In genomic region chr8:111079861-111080271, GRCm38 (mm10) we compare ENCODE assay signal across 10 mouse cellular contexts. TPM values are rescaled to one million over a fixed set of nuclear protein-coding genes. Genes with fewer than 3 reads are reported as not detected.
DNase-seq lines count a peak whose midpoint lies in the region; ATAC-seq and TF ChIP-seq lines count a peak whose summit lies in the region.
"Had no signal": no experiment of that assay in that cellular context is flagged by ENCODE, and none has a peak within 500 bp of the region (broad histone marks: within the 10 kb centered on the region; RNA-seq: fewer than 3 reads in every experiment).

No protein-coding gene starts in this region.

- no peak overlapping the region for H3K27ac ChIP-seq in midbrain, embryonic 12.5 days (replicated peaks)
- no peak overlapping the region for H3K27ac ChIP-seq in midbrain, embryonic 13.5 days
- peak overlapping the region; percentile 86 for H3K27ac ChIP-seq in kidney, embryonic 14.5 days (ENCODE audit: low read depth, low read length)
- no peak overlapping the region for H3K27ac ChIP-seq in stomach, postnatal 0 days (replicated peaks)
- H3K27ac ChIP-seq: heart, embryonic 10.5 days had no signal

- H3K9me3 ChIP-seq in midbrain, embryonic 12.5 days: no peaks in the 10 kb centered on the region
- no peaks in the 10 kb centered on the region for H3K9me3 ChIP-seq in midbrain, embryonic 13.5 days
- H3K9me3 ChIP-seq in kidney, embryonic 14.5 days (ENCODE audit: control insufficient read depth, low read length): no peaks in the 10 kb centered on the region
- H3K9me3 ChIP-seq in stomach, postnatal 0 days (ENCODE audit: control insufficient read depth, low read length): no peaks in the 10 kb centered on the region
- H3K9me3 ChIP-seq: heart, embryonic 10.5 days had no signal

- no peak overlapping the region for H3K4me3 ChIP-seq in midbrain, embryonic 12.5 days
- no peak overlapping the region for H3K4me3 ChIP-seq in midbrain, embryonic 13.5 days (replicated peaks)
- H3K4me3 ChIP-seq in kidney, embryonic 14.5 days (ENCODE audit: low read length): peak overlapping the region; percentile 32; the same call in 1 of the 2 replicates
- no peak overlapping the region for H3K4me3 ChIP-seq in stomach, postnatal 0 days (ENCODE audit: low read depth, low read length)
- H3K4me3 ChIP-seq: heart, embryonic 10.5 days had no signal

- no peaks in the 10 kb centered on the region for H3K36me3 ChIP-seq in midbrain, embryonic 12.5 days
- H3K36me3 ChIP-seq in midbrain, embryonic 13.5 days: no peaks in the 10 kb centered on the region
- no peaks in the 10 kb centered on the region for H3K36me3 ChIP-seq in kidney, embryonic 14.5 days (ENCODE audit: control insufficient read depth, insufficient read depth, low read length)
- no peaks in the 10 kb centered on the region for H3K36me3 ChIP-seq in stomach, postnatal 0 days (ENCODE audit: control insufficient read depth, insufficient read depth, low read length)
- H3K36me3 ChIP-seq: heart, embryonic 10.5 days had no signal

- no peak for ATAC-seq in midbrain, embryonic 12.5 days (ENCODE audit: low FRiP score, low read depth)
- ATAC-seq in midbrain, embryonic 13.5 days: no peak
- ATAC-seq in kidney, embryonic 14.5 days (ENCODE audit: low FRiP score, low TSS enrichment): peak; percentile 78
- ATAC-seq in stomach, postnatal 0 days (ENCODE audit: low FRiP score, low TSS enrichment): 0 out of 2 replicates have a peak, but pooled peaks have one; percentile 26
- no peak for ATAC-seq in granulocyte monocyte progenitor cell, adult 5-6 weeks (replicated peaks; ENCODE audit: poor library complexity, severe bottlenecking)

- H3K4me1 ChIP-seq in midbrain, embryonic 12.5 days: peaks cover 14% of the 10 kb centered on the region
- H3K4me1 ChIP-seq in midbrain, embryonic 13.5 days (replicated peaks): peaks cover 13% of the 10 kb centered on the region
- peaks cover 15% of the 10 kb centered on the region for H3K4me1 ChIP-seq in kidney, embryonic 14.5 days (ENCODE audit: control insufficient read depth, insufficient read depth, low read length)
- H3K4me1 ChIP-seq in stomach, postnatal 0 days (replicated peaks; ENCODE audit: control insufficient read depth, insufficient read depth): no peaks in the 10 kb centered on the region

- H3K27me3 ChIP-seq in midbrain, embryonic 12.5 days: no peaks in the 10 kb centered on the region
- H3K27me3 ChIP-seq in midbrain, embryonic 13.5 days: no peaks in the 10 kb centered on the region
- no peaks in the 10 kb centered on the region for H3K27me3 ChIP-seq in kidney, embryonic 14.5 days (ENCODE audit: control insufficient read depth, insufficient read depth, low read length)
- no peaks in the 10 kb centered on the region for H3K27me3 ChIP-seq in stomach, postnatal 0 days (ENCODE audit: control insufficient read depth, insufficient read depth, low read length)

- no peak overlapping the region for H3K4me2 ChIP-seq in midbrain, embryonic 12.5 days (replicated peaks)
- no peak overlapping the region for H3K4me2 ChIP-seq in midbrain, embryonic 13.5 days (replicated peaks)
- H3K4me2 ChIP-seq in kidney, embryonic 14.5 days (replicated peaks; ENCODE audit: low read depth, low read length): peak overlapping the region; percentile 42
- no peak overlapping the region for H3K4me2 ChIP-seq in stomach, postnatal 0 days (replicated peaks; ENCODE audit: low read depth)

- TF ChIP-seq EP300 in stomach, postnatal 0 days (optimal IDR thresholded peaks at IDR 0.05): no peak

- H3K9ac ChIP-seq in midbrain, embryonic 12.5 days (replicated peaks): 0 out of 2 replicates have a peak overlapping the region, but pooled peaks have one; percentile 11
- no peak overlapping the region for H3K9ac ChIP-seq in midbrain, embryonic 13.5 days (replicated peaks)
- 0 out of 2 replicates have a peak overlapping the region, but pooled peaks have one; percentile 55 for H3K9ac ChIP-seq in kidney, embryonic 14.5 days (ENCODE audit: low read depth, low read length)
- no peak overlapping the region for H3K9ac ChIP-seq in stomach, postnatal 0 days (ENCODE audit: low read length)

- TF ChIP-seq CTCF in stomach, postnatal 0 days (IDR thresholded peaks at IDR 0.05; ENCODE audit: low read depth): peak; percentile 75

- 23% methylated on average over 6 of the region's 6 CpGs for WGBS in midbrain, embryonic 12.5 days
- WGBS in midbrain, embryonic 13.5 days: 33% methylated on average over 6 of the region's 6 CpGs
- 12% methylated on average over 6 of the region's 6 CpGs for WGBS in kidney, embryonic 14.5 days
- 30% methylated on average over 6 of the region's 6 CpGs for WGBS in stomach, postnatal 0 days

- DNase-seq in adrenal gland, adult 2 months: peak; percentile 55
- DNase-seq in adrenal gland, adult 8-10 months: no peak
- peak; percentile 47 for DNase-seq in stomach, postnatal 0 days (ENCODE audit: low spot score)
- no peak for DNase-seq in layer of hippocampus, postnatal 14 days (ENCODE audit: low spot score in 2 of 2)
- DNase-seq: right cerebral cortex, adult 18-20 months had no signal

RNA-seq across cellular contexts. Expression of gene Clec18a, which starts 12.4 kb away (rescaled TPM):
- total RNA-seq in adrenal gland, adult 2 months (2021): under 1 TPM in 1 of 2 experiments, not detected in 1; 0.14 TPM
- 0.04 and 0.11 TPM in 2 replicates for polyA plus RNA-seq in adrenal gland, adult 2 months (2012; rRNA removed)
- not detected for total RNA-seq in adrenal gland, adult 8-10 months (2022)
- polyA plus RNA-seq in midbrain, embryonic 12.5 days (2016; fragmentation: Nextera tagmentation; extraction: Ambion mirVana): 0.56 and 0.63 TPM in 2 replicates
- polyA plus RNA-seq in midbrain, embryonic 13.5 days (2015; fragmentation: Nextera tagmentation; extraction: Ambion mirVana): 0.23 and 0.30 TPM in 2 replicates
- 51.6 and 59.0 TPM in 2 replicates for polyA plus RNA-seq in kidney, embryonic 14.5 days (2014; fragmentation: Nextera tagmentation; extraction: Ambion mirVana)
- not detected in 2 replicates for polyA plus RNA-seq in stomach, postnatal 0 days (2015; fragmentation: Nextera tagmentation; extraction: Ambion mirVana)
- not detected in 2 replicates for total RNA-seq in granulocyte monocyte progenitor cell, adult 5-6 weeks (2014; fragmentation: Nextera tagmentation)
- total RNA-seq in granulocyte monocyte progenitor cell, adult 5-6 weeks (2017): 0.13 TPM in 1 of 2 replicates, not detected in the other
- 1 to 10 TPM; 1.5 to 2.1 TPM for total RNA-seq in layer of hippocampus, postnatal 14 days (2021)
- polyA plus RNA-seq: heart, embryonic 10.5 days had no signal

RNA-seq across cellular contexts. Expression of gene Pdpr, which starts 14.6 kb away (rescaled TPM):
- 10 to 100 TPM; 34.7 to 37.1 TPM for total RNA-seq in adrenal gland, adult 2 months (2021)
- polyA plus RNA-seq in adrenal gland, adult 2 months (2012; rRNA removed): 17.4 and 19.1 TPM in 2 replicates
- total RNA-seq in adrenal gland, adult 8-10 months (2022): 10 to 100 TPM; 36.7 to 47.4 (median 43.6) TPM
- polyA plus RNA-seq in midbrain, embryonic 12.5 days (2016; fragmentation: Nextera tagmentation; extraction: Ambion mirVana): 14.7 TPM in 2 replicates
- 10.4 and 11.0 TPM in 2 replicates for polyA plus RNA-seq in midbrain, embryonic 13.5 days (2015; fragmentation: Nextera tagmentation; extraction: Ambion mirVana)
- polyA plus RNA-seq in kidney, embryonic 14.5 days (2014; fragmentation: Nextera tagmentation; extraction: Ambion mirVana): 3.9 and 8.6 TPM in 2 replicates
- polyA plus RNA-seq in stomach, postnatal 0 days (2015; fragmentation: Nextera tagmentation; extraction: Ambion mirVana): 4.9 and 5.8 TPM in 2 replicates
- 11.5 and 15.4 TPM in 2 replicates for total RNA-seq in granulocyte monocyte progenitor cell, adult 5-6 weeks (2014; fragmentation: Nextera tagmentation)
- total RNA-seq in granulocyte monocyte progenitor cell, adult 5-6 weeks (2017): 16.9 and 18.5 TPM in 2 replicates
- total RNA-seq in layer of hippocampus, postnatal 14 days (2021): 10 to 100 TPM; 26.9 to 30.3 TPM

RNA-seq across cellular contexts. Expression of gene Exosc6, which starts 23.7 kb away (rescaled TPM):
- not detected for total RNA-seq in adrenal gland, adult 2 months (2021)
- polyA plus RNA-seq in adrenal gland, adult 2 months (2012; rRNA removed): 43.3 and 51.4 TPM in 2 replicates
- not detected for total RNA-seq in adrenal gland, adult 8-10 months (2022)
- polyA plus RNA-seq in midbrain, embryonic 12.5 days (2016; fragmentation: Nextera tagmentation; extraction: Ambion mirVana): 0.60 TPM in 1 of 2 replicates, not detected in the other
- not detected in 2 replicates for polyA plus RNA-seq in midbrain, embryonic 13.5 days (2015; fragmentation: Nextera tagmentation; extraction: Ambion mirVana)
- 53.3 and 77.3 TPM in 2 replicates for polyA plus RNA-seq in kidney, embryonic 14.5 days (2014; fragmentation: Nextera tagmentation; extraction: Ambion mirVana)
- polyA plus RNA-seq in stomach, postnatal 0 days (2015; fragmentation: Nextera tagmentation; extraction: Ambion mirVana): 8.6 and 10.0 TPM in 2 replicates
- 11.5 and 12.5 TPM in 2 replicates for total RNA-seq in granulocyte monocyte progenitor cell, adult 5-6 weeks (2014; fragmentation: Nextera tagmentation)
- total RNA-seq in granulocyte monocyte progenitor cell, adult 5-6 weeks (2017): 31.8 and 32.7 TPM in 2 replicates
- not detected for total RNA-seq in layer of hippocampus, postnatal 14 days (2021)

RNA-seq across cellular contexts. Expression of gene Aars, which starts 46.9 kb away (rescaled TPM):
- 100 to 1,000 TPM; 112 to 155 TPM for total RNA-seq in adrenal gland, adult 2 months (2021)
- polyA plus RNA-seq in adrenal gland, adult 2 months (2012; rRNA removed): 31.8 and 37.4 TPM in 2 replicates
- total RNA-seq in adrenal gland, adult 8-10 months (2022): 100 to 1,000 TPM in 3 of 4 experiments, 10 to 100 TPM in 1; 97.1 to 142 (median 126) TPM
- polyA plus RNA-seq in midbrain, embryonic 12.5 days (2016; fragmentation: Nextera tagmentation; extraction: Ambion mirVana): 81.5 and 82.0 TPM in 2 replicates
- 71.9 and 73.8 TPM in 2 replicates for polyA plus RNA-seq in midbrain, embryonic 13.5 days (2015; fragmentation: Nextera tagmentation; extraction: Ambion mirVana)
- polyA plus RNA-seq in kidney, embryonic 14.5 days (2014; fragmentation: Nextera tagmentation; extraction: Ambion mirVana): 37.9 and 59.7 TPM in 2 replicates
- polyA plus RNA-seq in stomach, postnatal 0 days (2015; fragmentation: Nextera tagmentation; extraction: Ambion mirVana): 27.4 and 28.8 TPM in 2 replicates
- 30.7 and 40.0 TPM in 2 replicates for total RNA-seq in granulocyte monocyte progenitor cell, adult 5-6 weeks (2014; fragmentation: Nextera tagmentation)
- 44.4 and 45.5 TPM in 2 replicates for total RNA-seq in granulocyte monocyte progenitor cell, adult 5-6 weeks (2017)
- 100 to 1,000 TPM in 1 of 2 experiments, 10 to 100 TPM in 1; 96.8 to 107 TPM for total RNA-seq in layer of hippocampus, postnatal 14 days (2021)

RNA-seq across cellular contexts. Expression of gene Ddx19b, which starts 48.3 kb away (rescaled TPM):
- total RNA-seq in adrenal gland, adult 2 months (2021): 10 to 100 TPM in 1 of 2 experiments, 1 to 10 TPM in 1; 8.1 to 11.1 TPM
- polyA plus RNA-seq in adrenal gland, adult 2 months (2012; rRNA removed): 0.96 and 1.3 TPM in 2 replicates
- total RNA-seq in adrenal gland, adult 8-10 months (2022): 10 to 100 TPM; 10.1 to 14.3 (median 12.9) TPM
- 11.1 and 11.3 TPM in 2 replicates for polyA plus RNA-seq in midbrain, embryonic 12.5 days (2016; fragmentation: Nextera tagmentation; extraction: Ambion mirVana)
- polyA plus RNA-seq in midbrain, embryonic 13.5 days (2015; fragmentation: Nextera tagmentation; extraction: Ambion mirVana): 8.9 and 9.2 TPM in 2 replicates
- 2.3 and 6.7 TPM in 2 replicates for polyA plus RNA-seq in kidney, embryonic 14.5 days (2014; fragmentation: Nextera tagmentation; extraction: Ambion mirVana)
- 4.1 and 4.8 TPM in 2 replicates for polyA plus RNA-seq in stomach, postnatal 0 days (2015; fragmentation: Nextera tagmentation; extraction: Ambion mirVana)
- 7.8 and 22.1 TPM in 2 replicates for total RNA-seq in granulocyte monocyte progenitor cell, adult 5-6 weeks (2014; fragmentation: Nextera tagmentation)
- 13.5 and 16.9 TPM in 2 replicates for total RNA-seq in granulocyte monocyte progenitor cell, adult 5-6 weeks (2017)
- total RNA-seq in layer of hippocampus, postnatal 14 days (2021): 10 to 100 TPM; 23.2 to 24.5 TPM

Comparison
In these comparisons a context has a peak if more than half of its experiments do, and no peak if none do; other contexts are left out.
1. DNase-seq: peak in adrenal gland, adult 2 months (single experiment) and stomach, postnatal 0 days (single experiment); none in adrenal gland, adult 8-10 months (single experiment) and layer of hippocampus, postnatal 14 days (0 of 2).
2. H3K9ac ChIP-seq: peak in midbrain, embryonic 12.5 days (single experiment) and kidney, embryonic 14.5 days (single experiment); none in midbrain, embryonic 13.5 days (single experiment) and stomach, postnatal 0 days (single experiment).
3. ATAC-seq: peak in kidney, embryonic 14.5 days (single experiment) and stomach, postnatal 0 days (single experiment); none in midbrain, embryonic 12.5 days (single experiment), midbrain, embryonic 13.5 days (single experiment) and granulocyte monocyte progenitor cell, adult 5-6 weeks (single experiment).
4. RNA of gene Clec18a, which starts 12.4 kb away (polyA plus RNA-seq): 51.6 to 59.0 TPM in kidney, embryonic 14.5 days; 0.56 to 0.63 TPM in midbrain, embryonic 12.5 days, 0.23 to 0.30 TPM in midbrain, embryonic 13.5 days, 0.04 to 0.11 TPM in adrenal gland, adult 2 months and not detected in stomach, postnatal 0 days; every median in the first group is over 10 times any median in the second.